Mouse (Mus musculus) kidney, embryonic 14.5 days (tissue): ENCODE data around the gene Mad2l2. TPM values are rescaled to one million over a fixed set of nuclear protein-coding genes. Genes with fewer than 3 reads are reported as not detected.
"Not testable (repeated sequence)": the region's sequence is repeated elsewhere in the genome, so short reads cannot be mapped to it uniquely, and the experiment has no call there.

Source experiments
- ATAC-seq: fragments of 200-750 bp; cut with Nextera tagmentation; 2 replicates; pipeline ENCODE4 v1.8.0; 2017; ENCODE audit warnings: moderate number of reproducible peaks, mild to moderate bottlenecking, moderate TSS enrichment, moderate library complexity; ENCODE audit not compliant: low FRiP score, low TSS enrichment
- H3K27ac ChIP-seq: fragments of 300-500 bp; sonication (generic); 2 replicates; pipeline ENCODE4 v1.5.1; 2014; ENCODE audit warnings: low read depth, mild to moderate bottlenecking, low read length, moderate library complexity, mixed read lengths
- H3K27me3 ChIP-seq: fragments of 300-500 bp; sonication (generic); 2 replicates; pipeline ENCODE4 v1.6.1; 2014; ENCODE audit warnings: mild to moderate bottlenecking, low read length; ENCODE audit not compliant: control insufficient read depth, insufficient read depth
- H3K36me3 ChIP-seq: fragments of 300-500 bp; sonication (generic); 2 replicates; pipeline ENCODE4 v1.6.1; 2014; ENCODE audit warnings: low read length, mixed read lengths; ENCODE audit not compliant: control insufficient read depth, insufficient read depth
- H3K4me1 ChIP-seq: fragments of 300-500 bp; sonication (generic); 2 replicates; pipeline ENCODE4 v1.6.1; 2014; ENCODE audit warnings: low read length, mixed read lengths; ENCODE audit not compliant: control insufficient read depth, insufficient read depth
- H3K4me2 ChIP-seq: fragments of 300-500 bp; sonication (generic); replicated peaks from 2 replicates; pipeline ENCODE4 v1.6.1; 2014; ENCODE audit warnings: low read depth, mild to moderate bottlenecking, low read length
- H3K4me3 ChIP-seq: fragments of 300-500 bp; sonication (generic); 2 replicates; pipeline ENCODE4 v1.5.1; 2014; ENCODE audit warnings: mild to moderate bottlenecking, low read length
- H3K9ac ChIP-seq: fragments of 300-500 bp; sonication (generic); 2 replicates; pipeline ENCODE4 v1.6.1; 2014; ENCODE audit warnings: low read depth, mild to moderate bottlenecking, low read length, moderate library complexity
- H3K9me3 ChIP-seq: fragments of 300-500 bp; sonication (generic); 2 replicates; pipeline ENCODE4 v1.6.1; 2016; ENCODE audit warnings: low read length; ENCODE audit not compliant: control insufficient read depth
- WGBS: fragments of 180-500 bp; shearing (Covaris S2); extraction: QIAGEN DNeasy Blood & Tissue Kit; methylation state at CpG from one replicate; pipeline ENCODE4 v1.1.7; 2014; 5-methylcytosine and 5-hydroxymethylcytosine counted together
- microRNA-seq: library from miRNA; unstranded; fragments of <30 nt; microRNA quantifications from one replicate; pipeline ENCODE4, GENCODE M21; 2016
- polyA plus RNA-seq: library from polyadenylated mRNA; unstranded; fragments of >200 nt; fragmentation: Nextera tagmentation; extraction: Ambion mirVana; gene quantifications from 2 replicates; pipeline ENCODE4 v1.2.1, GENCODE M21; 2014

The Mad2l2 gene
- polyA plus RNA-seq, 1 experiment from 2014 or later, result 81.1 TPM

DNA sequence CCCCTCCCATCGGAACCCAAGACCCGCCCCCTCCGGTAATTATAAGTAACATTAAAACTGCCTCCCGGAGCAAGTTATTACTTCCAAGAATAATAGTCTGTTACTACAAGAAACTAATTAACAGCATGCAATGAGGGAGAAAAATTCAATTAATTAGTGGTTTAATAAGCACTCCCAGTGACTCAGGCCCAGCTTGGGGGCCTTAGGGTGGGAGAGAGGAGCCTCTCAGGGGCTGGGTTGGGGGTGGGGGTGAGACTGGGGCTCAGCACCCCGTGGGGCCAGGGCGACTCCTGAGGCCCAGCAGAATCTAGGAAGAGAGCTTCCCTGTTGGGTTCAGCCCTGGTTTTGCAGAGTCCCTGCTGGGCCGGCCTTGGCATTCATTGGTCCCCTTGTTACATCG, 52.2 kb downstream of the Mad2l2 start:
- Histone ChIP-seq H3K27ac (no peak overlapping the region), H3K36me3 (no peaks in the 10 kb centered on the region), H3K4me1 (no peaks in the 10 kb centered on the region), H3K27me3 (peaks cover 2% of the 10 kb centered on the region; the same call in 1 of the 2 replicates), H3K9me3 (no peaks in the 10 kb centered on the region), H3K4me3 (no peak overlapping the region), H3K4me2 (no peak overlapping the region), H3K9ac (no peak overlapping the region)
- ATAC-seq, result no peak
- WGBS, result 28% methylated on average over 8 of the region's 8 CpGs

GRCm38 (mm10) chr4:148184564-148184963, 54.4 kb downstream of the Mad2l2 start:
- Histone ChIP-seq H3K4me2 (no peak overlapping the region), H3K4me3 (no peak overlapping the region), H3K27me3 (no peaks in the 10 kb centered on the region), H3K27ac (no peak overlapping the region), H3K9me3 (no peaks in the 10 kb centered on the region), H3K9ac (no peak overlapping the region), H3K4me1 (no peaks in the 10 kb centered on the region), H3K36me3 (no peaks in the 10 kb centered on the region)
- ATAC-seq, result no peak
- 58% methylated on average over 9 of the region's 9 CpGs for WGBS

DNA sequence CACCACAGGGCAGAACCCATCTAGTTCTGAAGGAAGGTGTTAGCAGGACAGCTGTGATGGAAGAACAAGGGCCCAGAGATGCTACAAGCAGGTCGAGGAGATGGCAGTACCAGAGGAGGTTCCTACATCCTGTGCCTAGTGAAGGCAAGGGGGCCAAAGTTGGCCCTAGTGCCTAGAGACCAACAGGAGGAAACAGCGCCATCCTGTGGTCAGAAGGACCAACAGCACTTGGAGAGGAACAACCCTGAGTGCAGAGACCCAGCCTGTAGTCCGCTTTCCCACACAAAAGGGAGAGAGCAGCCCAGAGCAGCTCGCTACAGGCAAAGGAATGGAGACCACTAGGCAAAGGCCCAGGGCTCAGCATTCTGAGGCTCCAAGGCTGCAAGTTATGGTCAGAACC, 55.6 kb downstream of the Mad2l2 start:
- H3K9ac ChIP-seq, result no peak overlapping the region
- no peaks in the 10 kb centered on the region for H3K4me1 ChIP-seq
- 0 out of 2 replicates have a peak, but pooled peaks cover 3% of the 10 kb centered on the region for H3K27me3 ChIP-seq
- no peak overlapping the region for H3K4me3 ChIP-seq
- WGBS, result 68% methylated on average over 4 of the region's 4 CpGs
- no peak overlapping the region for H3K27ac ChIP-seq
- H3K4me2 ChIP-seq, result no peak overlapping the region
- no peak for ATAC-seq
- no peaks in the 10 kb centered on the region for H3K9me3 ChIP-seq
- no peaks in the 10 kb centered on the region for H3K36me3 ChIP-seq

DNA sequence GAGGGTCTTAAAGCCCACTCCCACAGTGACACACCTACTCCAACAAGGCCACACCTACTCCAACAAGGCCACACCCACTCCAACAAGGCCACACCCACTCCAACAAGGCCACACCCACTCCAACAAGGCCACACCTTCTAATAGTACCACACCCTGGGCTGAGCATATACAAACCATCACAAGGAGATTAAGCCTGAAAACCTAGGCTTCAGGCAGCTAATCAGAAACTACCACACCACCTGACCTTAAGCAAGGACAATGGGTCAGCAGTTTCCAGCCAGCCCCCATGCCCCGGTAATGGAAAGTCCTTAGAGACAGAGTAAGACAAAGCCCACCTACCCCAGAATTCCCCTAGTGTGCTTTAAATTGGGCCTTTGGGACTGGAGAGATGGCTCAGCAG, 58.6 kb downstream of the Mad2l2 start:
- not testable (repeated sequence) for H3K27ac ChIP-seq, H3K4me1 ChIP-seq, H3K4me2 ChIP-seq, H3K4me3 ChIP-seq, H3K9ac ChIP-seq, ATAC-seq, H3K36me3 ChIP-seq, H3K27me3 ChIP-seq, H3K9me3 ChIP-seq
- WGBS, result 96% methylated on average over 1 of the region's 1 CpGs

- H3K4me3 ChIP-seq, result no peak overlapping the region
- 35% methylated on average over 11 of the region's 11 CpGs for WGBS
- peak; percentile 36; the same call in 1 of the 2 replicates for ATAC-seq
These were observed 62.6 kb downstream of the Mad2l2 start for GRCm38 (mm10) chr4:148192707-148193245.

DNA sequence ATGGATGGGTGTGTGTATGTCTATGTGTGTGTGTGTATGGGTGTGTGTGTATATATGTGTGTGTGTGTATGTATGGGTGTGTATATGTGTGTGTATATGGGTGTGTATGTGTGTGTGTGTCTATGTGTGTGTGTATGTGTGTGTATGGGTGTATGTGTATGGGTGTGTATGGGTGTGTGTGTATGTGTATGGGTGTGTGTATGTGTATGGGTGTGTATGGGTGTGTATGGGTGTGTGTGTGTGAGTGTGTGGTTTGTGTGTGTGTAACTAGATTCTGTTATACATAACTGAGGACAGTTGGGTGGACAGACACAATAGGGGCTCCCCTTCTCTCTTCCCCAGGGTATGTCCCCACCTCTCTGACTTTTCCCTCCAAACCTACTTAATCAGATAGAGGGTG, 64.2 kb downstream of the Mad2l2 start:
- Histone ChIP-seq H3K36me3 (no peaks in the 10 kb centered on the region), H3K27me3 (0 out of 2 replicates have a peak, but pooled peaks cover 3% of the 10 kb centered on the region), H3K9me3 (no peaks in the 10 kb centered on the region), H3K9ac (no peak overlapping the region), H3K27ac (no peak overlapping the region), H3K4me3 (no peak overlapping the region), H3K4me1 (no peaks in the 10 kb centered on the region), H3K4me2 (no peak overlapping the region)
- ATAC-seq, result peak; percentile 25; the same call in 1 of the 2 replicates

More at GRCm38 (mm10) chr4:148192707-148193245, 62.6 kb downstream of the Mad2l2 start:
- no peak overlapping the region for H3K4me2 ChIP-seq
- H3K27me3 ChIP-seq, result 0 out of 2 replicates have a peak, but pooled peaks cover 3% of the 10 kb centered on the region
- no peaks in the 10 kb centered on the region for H3K36me3 ChIP-seq
- H3K9me3 ChIP-seq, result no peaks in the 10 kb centered on the region
- no peak overlapping the region for H3K9ac ChIP-seq
- no peak overlapping the region for H3K27ac ChIP-seq
- no peaks in the 10 kb centered on the region for H3K4me1 ChIP-seq

Small RNAs within 50 kb of the gene (microRNA-seq; reads per million reads assigned to microRNA genes)
- not detected for gene Mir7022

Other genes starting within 250 kb of the Mad2l2 start
- 12.1 and 31.0 TPM in 2 replicates for gene Mfn2, start 225.7 kb upstream of the Mad2l2 start, polyA plus RNA-seq
- gene Plod1, start 193.6 kb upstream of the Mad2l2 start, polyA plus RNA-seq, result 28.5 and 40.7 TPM in 2 replicates
- gene 2510039O18Rik, start 189.5 kb upstream of the Mad2l2 start, polyA plus RNA-seq, result 19.0 and 22.1 TPM in 2 replicates
- gene Nppb, start 144.6 kb upstream of the Mad2l2 start, polyA plus RNA-seq, result not detected in 2 replicates
- 0.45 TPM in 1 of 2 replicates, not detected in the other for gene Nppa, start 129.7 kb upstream of the Mad2l2 start, polyA plus RNA-seq
- 4.0 and 6.0 TPM in 2 replicates for gene Clcn6, start 91.6 kb upstream of the Mad2l2 start, polyA plus RNA-seq
- 11.8 and 19.7 TPM in 2 replicates for gene Mthfr, start 91.3 kb upstream of the Mad2l2 start, polyA plus RNA-seq
- gene Agtrap, start 42.4 kb upstream of the Mad2l2 start, polyA plus RNA-seq, result 17.4 and 22.8 TPM in 2 replicates
- gene Draxin, start 314 bp downstream of the Mad2l2 start, polyA plus RNA-seq, result 0.43 and 0.80 TPM in 2 replicates
- gene Fbxo6, start 21.8 kb downstream of the Mad2l2 start, polyA plus RNA-seq, result 16.7 and 19.2 TPM in 2 replicates
- gene Fbxo44, start 30.1 kb downstream of the Mad2l2 start, polyA plus RNA-seq, result 10.8 and 13.2 TPM in 2 replicates
- 1.5 and 1.9 TPM in 2 replicates for gene Fbxo2, start 30.2 kb downstream of the Mad2l2 start, polyA plus RNA-seq
- 0.14 and 0.34 TPM in 2 replicates for gene Disp3, start 157.6 kb downstream of the Mad2l2 start, polyA plus RNA-seq